Comparison of ENCODE assay signal across 8 mouse cellular contexts in the genomic region with DNA sequence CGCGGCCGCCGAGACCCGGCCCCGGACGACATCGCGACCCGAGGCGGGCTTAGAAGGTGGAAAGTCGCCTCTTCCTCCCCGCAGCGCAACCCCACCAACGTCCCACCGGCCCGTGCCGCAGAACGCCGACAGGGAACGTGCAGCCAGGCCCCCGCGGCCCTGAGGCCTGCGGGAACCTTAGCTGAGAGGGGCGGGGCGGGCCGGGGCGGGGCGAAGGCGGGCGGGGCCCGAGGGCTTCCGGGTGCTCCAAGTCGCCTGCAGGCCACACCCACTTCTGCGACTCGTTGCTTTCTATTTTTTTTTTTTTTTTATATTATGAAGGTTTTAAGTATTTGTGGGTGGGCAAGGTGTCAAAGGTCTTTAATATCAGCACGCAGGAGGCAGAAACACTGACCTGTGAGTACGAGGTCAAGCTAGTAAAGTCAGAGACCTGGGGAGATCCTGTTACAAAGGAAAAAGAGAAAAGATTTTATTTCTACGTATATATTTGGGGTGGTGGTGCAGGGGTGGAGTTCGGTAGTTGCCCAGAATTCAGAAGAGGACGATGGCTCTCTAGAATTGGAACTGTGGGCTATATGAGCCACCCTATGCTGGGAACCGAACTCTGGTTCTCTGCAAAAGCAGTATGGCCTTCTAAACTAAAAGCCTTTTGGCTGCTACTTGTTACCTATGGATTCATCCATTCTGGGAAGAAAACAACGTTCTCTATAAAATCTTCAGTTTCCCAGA. TPM values are rescaled to one million over a fixed set of nuclear protein-coding genes. Genes with fewer than 3 reads are reported as not detected.
A peak's percentile ranks its signal among the peaks of the same experiment; 100 is the strongest.
DNase-seq lines count a peak whose midpoint lies in the region; ATAC-seq and TF ChIP-seq lines count a peak whose summit lies in the region.

No protein-coding gene starts in this region.

- ATAC-seq in granulocyte monocyte progenitor cell, adult 5-6 weeks (replicated peaks; ENCODE audit: poor library complexity, severe bottlenecking) = peak; percentile 86
- peak; percentile 89 for ATAC-seq in liver, postnatal 0 days
- peak; percentile 86 for ATAC-seq in neural tube, embryonic 11.5 days (ENCODE audit: insufficient read depth, low FRiP score, low TSS enrichment)

- H3K4me3 ChIP-seq in C2C12 (ENCODE audit: insufficient read depth, poor library complexity, severe bottlenecking) = peak overlapping the region; percentile 53
- peak overlapping the region; percentile 78 for H3K4me3 ChIP-seq in cortical plate, adult 2 months (ENCODE audit: insufficient read depth, low read length)
- H3K4me3 ChIP-seq in kidney, adult 2 months (ENCODE audit: insufficient read depth, low read depth, low read length) = peak overlapping the region; percentile 92
- H3K4me3 ChIP-seq in liver, postnatal 0 days (ENCODE audit: low read depth, low read length) = peak overlapping the region; percentile 94
- peak overlapping the region; percentile 83 for H3K4me3 ChIP-seq in neural tube, embryonic 11.5 days (ENCODE audit: low read depth, low read length)

- H3K4me2 ChIP-seq in liver, postnatal 0 days (ENCODE audit: low read depth, low read length) = peak overlapping the region; percentile 97
- H3K4me2 ChIP-seq in neural tube, embryonic 11.5 days (ENCODE audit: low read depth) = peak overlapping the region; percentile 73

- peak; percentile 68; the same call in 1 of the 2 replicates for TF ChIP-seq POLR2A in cortical plate, adult 2 months (IDR thresholded peaks at IDR 0.05; ENCODE audit: extremely low read depth, insufficient read depth, low read length)
- TF ChIP-seq POLR2A in kidney, adult 2 months (IDR thresholded peaks at IDR 0.05; ENCODE audit: low read depth, low read length) = no peak

- H3K9me3 ChIP-seq in liver, postnatal 0 days (ENCODE audit: low read length) = no peaks in the 10 kb centered on the region
- H3K9me3 ChIP-seq in neural tube, embryonic 11.5 days (ENCODE audit: control insufficient read depth, low read length) = no peaks in the 10 kb centered on the region

- peak; percentile 72 for DNase-seq in MN1 (ENCODE audit: low spot score)
- peak; percentile 74 for DNase-seq in kidney, adult 2 months
- peak; percentile 93 for DNase-seq in liver, postnatal 0 days
- DNase-seq in neural tube, embryonic 11.5 days (ENCODE audit: low spot score) = peak; percentile 88
- peak; percentile 41 to 57 for DNase-seq in thymus, adult 18-20 months

- H3ac ChIP-seq in C2C12 (ENCODE audit: control insufficient read depth, insufficient read length, low read depth) = peak overlapping the region; percentile 89

- no peaks in the 10 kb centered on the region for H3K27me3 ChIP-seq in C2C12 (ENCODE audit: control insufficient read depth, insufficient read depth, insufficient read length)
- no peaks in the 10 kb centered on the region for H3K27me3 ChIP-seq in kidney, adult 2 months (replicated peaks; ENCODE audit: control insufficient read depth, insufficient read depth, low read length)
- H3K27me3 ChIP-seq in liver, postnatal 0 days (ENCODE audit: insufficient read depth, low read length) = no peaks in the 10 kb centered on the region
- no peaks in the 10 kb centered on the region for H3K27me3 ChIP-seq in neural tube, embryonic 11.5 days (ENCODE audit: control insufficient read depth, insufficient read depth, low read length)

- H3K4me1 ChIP-seq in cortical plate, adult 2 months (ENCODE audit: control insufficient read depth, insufficient read depth, low read length) = 0 out of 2 replicates have a peak, but pooled peaks cover 1% of the 10 kb centered on the region
- H3K4me1 ChIP-seq in kidney, adult 2 months (ENCODE audit: control insufficient read depth, insufficient read depth, low read length) = peaks cover 3% of the 10 kb centered on the region; the same call in 1 of the 2 replicates
- peaks cover 6% of the 10 kb centered on the region; the same call in 1 of the 2 replicates for H3K4me1 ChIP-seq in liver, postnatal 0 days (ENCODE audit: insufficient read depth)
- no peaks in the 10 kb centered on the region; the same call in 1 of the 2 replicates for H3K4me1 ChIP-seq in neural tube, embryonic 11.5 days (ENCODE audit: control insufficient read depth, insufficient read depth, low read length)

- WGBS in kidney, adult 2 months = 3% methylated on average over 41 of the region's 43 CpGs
- WGBS in liver, postnatal 0 days (ENCODE audit: insufficient replicate concordance) = 4% methylated on average over 36 of the region's 43 CpGs
- 5% methylated on average over 38 of the region's 43 CpGs for WGBS in neural tube, embryonic 11.5 days

- H3K9ac ChIP-seq in liver, postnatal 0 days (replicated peaks) = peak overlapping the region; percentile 95
- peak overlapping the region; percentile 91 for H3K9ac ChIP-seq in neural tube, embryonic 11.5 days (ENCODE audit: low read length)

- H3K36me3 ChIP-seq in C2C12 (ENCODE audit: control insufficient read depth, insufficient read depth) = peaks cover 10% of the 10 kb centered on the region
- no peaks in the 10 kb centered on the region for H3K36me3 ChIP-seq in kidney, adult 2 months (ENCODE audit: control insufficient read depth, insufficient read depth, low read length)
- H3K36me3 ChIP-seq in liver, postnatal 0 days (replicated peaks; ENCODE audit: insufficient read depth, low read length) = peaks cover 10% of the 10 kb centered on the region
- no peaks in the 10 kb centered on the region for H3K36me3 ChIP-seq in neural tube, embryonic 11.5 days (ENCODE audit: control insufficient read depth, insufficient read depth, low read length)

- peak overlapping the region; percentile 96 for H3K27ac ChIP-seq in cortical plate, adult 2 months (ENCODE audit: insufficient read depth, low read length)
- peak overlapping the region; percentile 80 for H3K27ac ChIP-seq in kidney, adult 2 months (ENCODE audit: insufficient read depth, low read depth, low read length)
- peak overlapping the region; percentile 95 for H3K27ac ChIP-seq in liver, postnatal 0 days (ENCODE audit: low read depth)
- peak overlapping the region; percentile 78; the same call in 1 of the 2 replicates for H3K27ac ChIP-seq in neural tube, embryonic 11.5 days (ENCODE audit: low read depth, low read length)

- peaks cover 4% of the 10 kb centered on the region for H3K79me3 ChIP-seq in C2C12 (ENCODE audit: low read depth)

- TF ChIP-seq EP300 in liver, postnatal 0 days (IDR thresholded peaks at IDR 0.05; ENCODE audit: low read depth) = no peak

- TF ChIP-seq CTCF in C2C12 (IDR thresholded peaks at IDR 0.05; ENCODE audit: control insufficient read depth, insufficient read depth, insufficient read length) = no peak
- no peak for TF ChIP-seq CTCF in cortical plate, adult 2 months (IDR thresholded peaks at IDR 0.05; ENCODE audit: extremely low read depth, insufficient read depth, low read length)
- no peak for TF ChIP-seq CTCF in kidney, adult 2 months (conservative IDR thresholded peaks at IDR 0.05; ENCODE audit: insufficient read depth, insufficient read length, low read depth, low read length)
- no peak for TF ChIP-seq CTCF in liver, postnatal 0 days (IDR thresholded peaks at IDR 0.05; ENCODE audit: low read depth)

- H3K79me2 ChIP-seq in C2C12 (ENCODE audit: control insufficient read depth, insufficient read depth) = peaks cover 22% of the 10 kb centered on the region

TF ChIP-seq in C2C12, 6 proteins besides CTCF, POLR2A, EP300 and RAD21:
- TF ChIP-seq MYOD1 (IDR thresholded peaks at IDR 0.05; ENCODE audit: control insufficient read depth, insufficient read length, low read depth) (no peak), CEBPB (IDR thresholded peaks at IDR 0.05; ENCODE audit: low read depth) (no peak), MAX (IDR thresholded peaks at IDR 0.05) (no peak), USF1 (IDR thresholded peaks at IDR 0.05; ENCODE audit: low read depth) (no peak), FOSL1 (IDR thresholded peaks at IDR 0.05; ENCODE audit: insufficient read depth, low read length, poor library complexity, severe bottlenecking) (no peak), MYOG (IDR thresholded peaks at IDR 0.05; ENCODE audit: control insufficient read depth, extremely low read depth, insufficient read length) (no peak)
TF ChIP-seq in C2C12: peak in this region for 0.

RNA-seq across cellular contexts. Expression of gene Rp9, which starts 1.2 kb away (rescaled TPM):
- 58.5 TPM for polyA plus RNA-seq in C2C12 (2012; fragmentation: generic; extraction: Trizol)
- polyA plus RNA-seq in cortical plate, adult 2 months (2012; rRNA removed) = 62.3 and 68.9 TPM in 2 replicates
- 80.0 and 88.0 TPM in 2 replicates for total RNA-seq in granulocyte monocyte progenitor cell, adult 5-6 weeks (2014; fragmentation: Nextera tagmentation)
- 164 and 168 TPM in 2 replicates for total RNA-seq in granulocyte monocyte progenitor cell, adult 5-6 weeks (2017)
- 56.9 and 61.8 TPM in 2 replicates for polyA plus RNA-seq in kidney, adult 2 months (2012; rRNA removed)
- 42.2 and 47.9 TPM in 2 replicates for polyA plus RNA-seq in liver, postnatal 0 days (2015; fragmentation: Nextera tagmentation; extraction: Ambion mirVana)
- 46.6 and 48.1 TPM in 2 replicates for polyA plus RNA-seq in neural tube, embryonic 11.5 days (2014; fragmentation: Nextera tagmentation; extraction: Ambion mirVana)

RNA-seq across cellular contexts. Expression of gene Bbs9, which starts 7.2 kb away (rescaled TPM):
- polyA plus RNA-seq in C2C12 (2012; fragmentation: generic; extraction: Trizol) = 3.3 TPM
- polyA plus RNA-seq in cortical plate, adult 2 months (2012; rRNA removed) = 17.9 and 18.5 TPM in 2 replicates
- 10.9 and 20.5 TPM in 2 replicates for total RNA-seq in granulocyte monocyte progenitor cell, adult 5-6 weeks (2014; fragmentation: Nextera tagmentation)
- total RNA-seq in granulocyte monocyte progenitor cell, adult 5-6 weeks (2017) = 14.8 and 18.4 TPM in 2 replicates
- 12.7 and 14.1 TPM in 2 replicates for polyA plus RNA-seq in kidney, adult 2 months (2012; rRNA removed)
- 1.6 and 1.8 TPM in 2 replicates for polyA plus RNA-seq in liver, postnatal 0 days (2015; fragmentation: Nextera tagmentation; extraction: Ambion mirVana)
- polyA plus RNA-seq in neural tube, embryonic 11.5 days (2014; fragmentation: Nextera tagmentation; extraction: Ambion mirVana) = 14.0 and 16.9 TPM in 2 replicates

RNA-seq across cellular contexts. Expression of gene Gm17545, which starts 14.2 kb away (rescaled TPM):
- polyA plus RNA-seq in C2C12 (2012; fragmentation: generic; extraction: Trizol) = not detected
- not detected in 2 replicates for polyA plus RNA-seq in cortical plate, adult 2 months (2012; rRNA removed)
- total RNA-seq in granulocyte monocyte progenitor cell, adult 5-6 weeks (2014; fragmentation: Nextera tagmentation) = not detected in 2 replicates
- total RNA-seq in granulocyte monocyte progenitor cell, adult 5-6 weeks (2017) = not detected in 2 replicates
- polyA plus RNA-seq in kidney, adult 2 months (2012; rRNA removed) = not detected in 2 replicates
- polyA plus RNA-seq in liver, postnatal 0 days (2015; fragmentation: Nextera tagmentation; extraction: Ambion mirVana) = not detected in 2 replicates
- polyA plus RNA-seq in neural tube, embryonic 11.5 days (2014; fragmentation: Nextera tagmentation; extraction: Ambion mirVana) = not detected in 2 replicates

RNA-seq across cellular contexts. Expression of gene 9530077C05Rik, which starts 57.0 kb away (rescaled TPM):
- 1.0 TPM for polyA plus RNA-seq in C2C12 (2012; fragmentation: generic; extraction: Trizol)
- 7.3 and 8.1 TPM in 2 replicates for polyA plus RNA-seq in cortical plate, adult 2 months (2012; rRNA removed)
- total RNA-seq in granulocyte monocyte progenitor cell, adult 5-6 weeks (2014; fragmentation: Nextera tagmentation) = 2.1 TPM in 1 of 2 replicates, not detected in the other
- 2.0 and 2.1 TPM in 2 replicates for total RNA-seq in granulocyte monocyte progenitor cell, adult 5-6 weeks (2017)
- polyA plus RNA-seq in kidney, adult 2 months (2012; rRNA removed) = 1.0 and 1.1 TPM in 2 replicates
- 1.2 and 1.6 TPM in 2 replicates for polyA plus RNA-seq in liver, postnatal 0 days (2015; fragmentation: Nextera tagmentation; extraction: Ambion mirVana)
- polyA plus RNA-seq in neural tube, embryonic 11.5 days (2014; fragmentation: Nextera tagmentation; extraction: Ambion mirVana) = 8.3 and 10.6 TPM in 2 replicates

Comparison
In these comparisons a context has a peak if more than half of its experiments do, and no peak if none do; other contexts are left out.
1. Peak in every context shown above with its lines: DNase-seq, ATAC-seq, H3K4me3 ChIP-seq and H3K27ac ChIP-seq.